Mouse (Mus musculus) MEL (cell line): ENCODE results near the gene Glrx2.

Experiments used
- CTCF ChIP-seq, 3 experiments: IDR thresholded peaks in 2 of 3; conservative IDR thresholded peaks in 1 of 3; 2 replicates each; pipeline ENCODE4 v1.5.1; 2011 to 2012; ENCODE audit warnings: low read length in 3 of 3, low read depth in 2 of 3, mild to moderate bottlenecking in 2 of 3, improper control_type of control experiment in 1 of 3, inconsistent platforms in 1 of 3, mixed read lengths in 1 of 3, moderate library complexity in 1 of 3; ENCODE audit not compliant: control insufficient read depth in 1 of 3, insufficient read depth in 1 of 3, poor library complexity in 1 of 3, severe bottlenecking in 1 of 3
- HCFC1 ChIP-seq: IDR thresholded peaks from 2 replicates; pipeline ENCODE4 v1.6.1; 2012; ENCODE audit warnings: low read depth, mild to moderate bottlenecking, inconsistent platforms, low read length, improper control_type of control experiment, moderate library complexity
- TCF12 ChIP-seq: IDR thresholded peaks from 2 replicates; pipeline ENCODE4 v1.6.1; 2014; ENCODE audit warnings: low read depth, mild to moderate bottlenecking, inconsistent platforms, low read length, improper control_type of control experiment, moderate library complexity
- USF1 ChIP-seq: IDR thresholded peaks from 2 replicates; pipeline ENCODE4 v1.6.1; 2014; ENCODE audit warnings: low read depth, mild to moderate bottlenecking, inconsistent platforms, low read length, improper control_type of control experiment, moderate library complexity

DNA sequence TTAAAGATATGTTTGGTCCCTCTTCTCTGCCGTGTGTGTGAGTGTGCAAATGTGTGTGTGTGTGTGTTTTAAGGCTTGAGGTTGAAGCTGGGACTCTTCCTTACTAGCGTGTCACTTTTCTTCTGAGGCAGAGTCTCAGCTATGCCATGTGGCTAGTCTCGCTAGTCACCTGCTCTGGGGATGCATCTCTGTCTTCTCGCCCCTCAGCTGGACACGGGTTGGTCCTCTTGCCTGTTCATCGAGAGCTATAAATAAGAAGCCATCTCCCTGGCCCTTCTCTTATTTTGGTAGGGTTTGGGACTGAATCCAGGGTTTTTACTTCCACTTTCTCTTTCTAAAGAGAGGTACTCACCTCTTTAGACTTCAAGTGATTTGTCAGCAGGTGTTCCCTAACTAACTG is 50.1 kb downstream of the Glrx2 start:
- no peak for TF ChIP-seq TCF12
- no peak for TF ChIP-seq CTCF (IDR thresholded peaks at IDR 0.05 in 2 of 3, conservative IDR thresholded peaks at IDR 0.05 in 1 of 3; ENCODE audit: control insufficient read depth in 1 of 3, insufficient read depth in 1 of 3, low read depth in 2 of 3, low read length in 3 of 3, poor library complexity in 1 of 3, severe bottlenecking in 1 of 3)
- no peak for TF ChIP-seq USF1
- TF ChIP-seq HCFC1 = no peak
